Mouse (Mus musculus): ENCODE data around the gene Cadm1. TPM values are rescaled to one million over a fixed set of nuclear protein-coding genes. Genes with fewer than 3 reads are reported as not detected.

Gene Cadm1
- total and polyA plus RNA-seq, 2 experiments from 2014 or later: 3.7 to 5.5 TPM

DNA sequence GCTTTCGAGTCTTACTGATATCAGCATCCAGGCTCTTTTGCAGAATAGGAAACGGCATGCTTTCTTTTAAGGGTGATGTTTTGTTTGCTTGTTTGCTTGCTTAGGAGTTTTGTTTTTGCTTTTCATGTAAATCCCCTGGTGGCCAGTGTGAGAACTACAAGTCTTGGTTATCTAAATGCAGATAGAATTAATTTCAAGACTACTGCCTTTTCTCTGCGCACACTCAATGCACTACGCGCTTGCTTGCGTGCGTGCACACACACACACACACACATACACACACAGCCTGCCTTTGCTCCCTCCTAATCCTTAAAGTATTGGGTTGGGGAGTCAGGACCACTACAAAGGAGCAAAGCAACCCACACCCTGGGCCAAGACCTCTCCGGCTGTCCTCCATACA, 326.3 kb downstream of the Cadm1 start:
- Histone ChIP-seq H3K4me1 (ENCODE audit: control insufficient read depth, insufficient read depth) (no peaks in the 10 kb centered on the region), H3K27ac (ENCODE audit: low read depth) (no peak overlapping the region), H3K9me3 (replicated peaks; ENCODE audit: control insufficient read depth, low read length) (no peaks in the 10 kb centered on the region), H3K4me3 (ENCODE audit: low read depth, low read length) (no peak overlapping the region), H3K4me2 (ENCODE audit: low read depth, low read length) (no peak overlapping the region), H3K27me3 (ENCODE audit: control insufficient read depth, insufficient read depth, low read length) (no peaks in the 10 kb centered on the region), H3K9ac (replicated peaks; ENCODE audit: low read depth, low read length) (no peak overlapping the region), H3K36me3 (replicated peaks; ENCODE audit: control insufficient read depth, insufficient read depth, low read length) (no peaks in the 10 kb centered on the region)
- 78% methylated on average over 8 of the region's 8 CpGs for WGBS
- DNase-seq (ENCODE audit: low spot score): no peak
- peak; percentile 46 for TF ChIP-seq CTCF (IDR thresholded peaks at IDR 0.05; ENCODE audit: low read depth)
- TF ChIP-seq EP300 (IDR thresholded peaks at IDR 0.05; ENCODE audit: low read depth): no peak
- ATAC-seq (ENCODE audit: insufficient read depth, low read depth): no peak

DNA sequence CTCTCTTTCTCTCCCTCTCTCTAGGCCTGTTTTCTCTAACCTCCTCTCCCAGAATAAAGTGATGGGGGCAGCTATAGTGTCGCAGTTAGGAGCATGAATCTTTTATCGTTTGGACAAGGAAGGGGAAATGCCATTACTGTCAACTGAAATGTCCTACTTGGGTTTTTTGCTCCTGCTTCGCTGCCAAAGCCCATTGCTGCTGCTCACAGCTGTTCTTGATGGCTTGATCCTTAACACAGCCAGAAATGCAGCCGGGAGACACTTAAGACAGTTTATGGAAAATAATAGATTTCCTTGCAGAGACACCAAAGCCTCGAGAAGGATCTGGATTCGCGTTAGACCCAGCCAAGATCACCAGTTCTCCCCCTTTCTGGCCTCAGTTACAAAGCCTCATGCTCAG, 327.3 kb downstream of the Cadm1 start:
- Histone ChIP-seq H3K9ac (replicated peaks; ENCODE audit: low read depth, low read length) (no peak overlapping the region), H3K36me3 (replicated peaks; ENCODE audit: control insufficient read depth, insufficient read depth, low read length) (no peaks in the 10 kb centered on the region), H3K4me2 (ENCODE audit: low read depth, low read length) (no peak overlapping the region), H3K9me3 (replicated peaks; ENCODE audit: control insufficient read depth, low read length) (no peaks in the 10 kb centered on the region), H3K27ac (ENCODE audit: low read depth) (no peak overlapping the region), H3K4me1 (ENCODE audit: control insufficient read depth, insufficient read depth) (no peaks in the 10 kb centered on the region), H3K27me3 (ENCODE audit: control insufficient read depth, insufficient read depth, low read length) (no peaks in the 10 kb centered on the region), H3K4me3 (ENCODE audit: low read depth, low read length) (no peak overlapping the region)
- no peak for TF ChIP-seq EP300 (IDR thresholded peaks at IDR 0.05; ENCODE audit: low read depth)
- TF ChIP-seq CTCF (IDR thresholded peaks at IDR 0.05; ENCODE audit: low read depth): no peak
- WGBS: 68% methylated on average over 7 of the region's 7 CpGs
- DNase-seq (ENCODE audit: low spot score) (no peak), ATAC-seq (ENCODE audit: insufficient read depth, low read depth) (no peak)

DNA sequence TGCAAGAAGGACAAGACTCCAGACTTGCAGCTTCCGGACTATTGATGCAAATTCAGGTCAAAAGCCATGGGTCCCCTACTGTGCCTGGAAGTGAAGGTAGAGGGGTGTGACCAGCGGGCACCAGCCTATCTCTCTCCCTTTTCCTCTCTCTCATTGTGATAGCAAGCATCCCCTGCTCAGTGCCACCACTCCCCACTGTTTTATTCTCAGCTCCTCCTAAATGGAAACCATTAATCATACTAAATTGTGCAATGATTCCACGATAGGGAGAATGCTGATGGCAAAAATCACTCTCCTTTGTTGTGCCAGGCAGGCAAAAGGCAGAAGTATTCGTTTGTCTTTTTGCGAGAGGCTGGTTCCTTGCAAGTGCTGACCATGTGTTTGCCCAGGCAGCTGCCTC, 328.2 kb downstream of the Cadm1 start:
- Histone ChIP-seq H3K4me3 (ENCODE audit: low read depth, low read length) (no peak overlapping the region), H3K9me3 (replicated peaks; ENCODE audit: control insufficient read depth, low read length) (no peaks in the 10 kb centered on the region), H3K27me3 (ENCODE audit: control insufficient read depth, insufficient read depth, low read length) (no peaks in the 10 kb centered on the region), H3K9ac (replicated peaks; ENCODE audit: low read depth, low read length) (no peak overlapping the region), H3K4me2 (ENCODE audit: low read depth, low read length) (no peak overlapping the region), H3K4me1 (ENCODE audit: control insufficient read depth, insufficient read depth) (no peaks in the 10 kb centered on the region), H3K27ac (ENCODE audit: low read depth) (no peak overlapping the region), H3K36me3 (replicated peaks; ENCODE audit: control insufficient read depth, insufficient read depth, low read length) (no peaks in the 10 kb centered on the region)
- 73% methylated on average over 5 of the region's 5 CpGs for WGBS
- DNase-seq (ENCODE audit: low spot score) (no peak), ATAC-seq (ENCODE audit: insufficient read depth, low read depth) (no peak)
- TF ChIP-seq EP300 (IDR thresholded peaks at IDR 0.05; ENCODE audit: low read depth): no peak
- TF ChIP-seq CTCF (IDR thresholded peaks at IDR 0.05; ENCODE audit: low read depth): no peak

DNA sequence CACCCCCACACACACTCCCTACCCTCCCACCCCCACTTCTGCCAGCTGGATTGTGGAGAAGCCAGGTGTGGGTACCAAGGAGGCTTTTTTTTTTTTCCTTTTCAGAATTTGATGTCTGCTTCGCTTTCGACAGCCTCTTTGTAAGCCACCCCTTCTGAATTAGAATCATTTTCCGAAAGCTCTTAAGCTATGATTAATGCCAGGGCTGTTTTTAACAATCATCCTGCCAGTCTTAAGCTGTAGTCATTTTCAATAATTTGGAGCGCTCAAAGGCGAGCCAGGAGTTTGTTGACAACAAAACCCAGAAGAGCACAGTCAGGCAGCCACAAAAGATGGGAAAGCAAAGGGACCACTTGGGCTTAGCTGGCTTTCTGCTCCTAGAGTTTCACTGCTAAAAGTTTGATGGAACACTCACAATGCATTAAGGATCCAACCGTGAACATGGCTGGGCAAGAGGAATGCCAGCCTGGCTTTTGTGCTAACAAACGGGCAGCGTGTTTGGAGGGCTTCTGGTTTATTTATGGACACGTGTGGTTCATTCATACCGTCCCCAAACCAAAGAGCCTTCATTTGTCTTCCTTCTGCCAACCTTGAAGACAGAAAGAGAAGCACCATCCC, 328.9 kb downstream of the Cadm1 start:
- no peak for TF ChIP-seq CTCF (IDR thresholded peaks at IDR 0.05; ENCODE audit: low read depth)
- TF ChIP-seq EP300 (IDR thresholded peaks at IDR 0.05; ENCODE audit: low read depth): no peak
- no peak for ATAC-seq (ENCODE audit: insufficient read depth, low read depth)

DNA sequence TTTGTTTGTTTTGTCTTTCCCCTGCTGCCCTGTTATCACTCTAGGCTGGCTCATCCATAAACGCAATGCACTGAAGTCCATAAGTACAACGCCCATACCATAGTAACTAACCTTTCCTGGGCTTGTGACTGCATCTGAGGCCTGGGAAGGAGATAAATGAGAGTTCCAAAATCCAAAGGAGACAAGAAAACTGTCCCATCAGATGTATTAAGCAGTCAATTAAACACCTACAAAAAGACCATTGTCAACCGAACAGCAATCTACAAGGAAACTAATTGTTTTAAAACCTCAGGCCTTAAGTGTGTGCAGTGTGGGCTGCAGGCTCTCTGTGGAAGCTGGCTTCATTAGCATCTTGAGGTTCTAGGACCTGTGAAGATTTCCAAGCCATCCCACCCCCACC, 331.0 kb downstream of the Cadm1 start:
- ATAC-seq (ENCODE audit: insufficient read depth, low read depth) (no peak), DNase-seq (ENCODE audit: low spot score) (no peak)
- Histone ChIP-seq H3K9ac (replicated peaks; ENCODE audit: low read depth, low read length) (no peak overlapping the region), H3K9me3 (replicated peaks; ENCODE audit: control insufficient read depth, low read length) (no peaks in the 10 kb centered on the region), H3K4me3 (ENCODE audit: low read depth, low read length) (no peak overlapping the region), H3K4me2 (ENCODE audit: low read depth, low read length) (no peak overlapping the region), H3K27ac (ENCODE audit: low read depth) (no peak overlapping the region), H3K4me1 (ENCODE audit: control insufficient read depth, insufficient read depth) (no peaks in the 10 kb centered on the region), H3K27me3 (ENCODE audit: control insufficient read depth, insufficient read depth, low read length) (no peaks in the 10 kb centered on the region), H3K36me3 (replicated peaks; ENCODE audit: control insufficient read depth, insufficient read depth, low read length) (no peaks in the 10 kb centered on the region)
- WGBS: 66% methylated on average over 3 of the region's 3 CpGs
- TF ChIP-seq EP300 (IDR thresholded peaks at IDR 0.05; ENCODE audit: low read depth) (no peak), CTCF (IDR thresholded peaks at IDR 0.05; ENCODE audit: low read depth) (no peak)

More for the DNA sequence above, 328.9 kb downstream of the Cadm1 start:
- no peak overlapping the region for H3K4me3 ChIP-seq (ENCODE audit: low read depth, low read length)
- no peaks in the 10 kb centered on the region for H3K27me3 ChIP-seq (ENCODE audit: control insufficient read depth, insufficient read depth, low read length)
- no peaks in the 10 kb centered on the region for H3K4me1 ChIP-seq (ENCODE audit: control insufficient read depth, insufficient read depth)
- DNase-seq (ENCODE audit: low spot score): no peak
- H3K36me3 ChIP-seq (replicated peaks; ENCODE audit: control insufficient read depth, insufficient read depth, low read length): no peaks in the 10 kb centered on the region
- H3K9ac ChIP-seq (replicated peaks; ENCODE audit: low read depth, low read length): no peak overlapping the region
- no peak overlapping the region for H3K27ac ChIP-seq (ENCODE audit: low read depth)
- WGBS: 76% methylated on average over 10 of the region's 10 CpGs
- H3K4me2 ChIP-seq (ENCODE audit: low read depth, low read length): no peak overlapping the region
- no peaks in the 10 kb centered on the region for H3K9me3 ChIP-seq (replicated peaks; ENCODE audit: control insufficient read depth, low read length)

DNA sequence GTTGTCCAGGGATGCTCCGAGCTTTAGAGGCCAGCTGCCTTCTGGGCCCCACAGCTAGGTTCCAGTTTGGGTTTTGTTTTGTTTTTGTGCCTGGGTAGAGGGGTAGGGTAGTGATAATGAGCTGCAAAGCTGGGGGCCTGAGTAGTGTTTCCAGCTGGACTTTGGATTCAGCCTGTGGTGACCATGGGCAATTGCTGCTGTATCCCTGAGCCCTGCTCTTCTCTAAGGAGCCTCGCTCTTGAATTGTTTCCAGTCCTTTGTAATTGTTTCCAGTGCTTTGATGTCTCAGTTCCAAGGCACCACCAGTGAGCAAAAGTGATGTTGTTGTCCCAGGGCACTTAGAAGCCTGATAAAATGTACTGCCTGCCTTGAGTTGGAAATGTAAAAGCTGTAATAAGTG, 331.8 kb downstream of the Cadm1 start:
- WGBS: 40% methylated on average over 2 of the region's 2 CpGs
- Histone ChIP-seq H3K36me3 (replicated peaks; ENCODE audit: control insufficient read depth, insufficient read depth, low read length) (no peaks in the 10 kb centered on the region), H3K4me2 (ENCODE audit: low read depth, low read length) (no peak overlapping the region), H3K27ac (ENCODE audit: low read depth) (no peak overlapping the region), H3K9me3 (replicated peaks; ENCODE audit: control insufficient read depth, low read length) (no peaks in the 10 kb centered on the region), H3K27me3 (ENCODE audit: control insufficient read depth, insufficient read depth, low read length) (no peaks in the 10 kb centered on the region), H3K9ac (replicated peaks; ENCODE audit: low read depth, low read length) (no peak overlapping the region), H3K4me3 (ENCODE audit: low read depth, low read length) (no peak overlapping the region), H3K4me1 (ENCODE audit: control insufficient read depth, insufficient read depth) (no peaks in the 10 kb centered on the region)
- ATAC-seq (ENCODE audit: insufficient read depth, low read depth): no peak
- no peak for TF ChIP-seq EP300 (IDR thresholded peaks at IDR 0.05; ENCODE audit: low read depth)
- no peak for TF ChIP-seq CTCF (IDR thresholded peaks at IDR 0.05; ENCODE audit: low read depth)
- no peak for DNase-seq (ENCODE audit: low spot score)
